Mouse (Mus musculus): ENCODE data around the gene Gbp4.
"Not testable (repeated sequence)": the region's sequence is repeated elsewhere in the genome, so short reads cannot be mapped to it uniquely, and the experiment has no call there.

Gene Gbp4

DNA sequence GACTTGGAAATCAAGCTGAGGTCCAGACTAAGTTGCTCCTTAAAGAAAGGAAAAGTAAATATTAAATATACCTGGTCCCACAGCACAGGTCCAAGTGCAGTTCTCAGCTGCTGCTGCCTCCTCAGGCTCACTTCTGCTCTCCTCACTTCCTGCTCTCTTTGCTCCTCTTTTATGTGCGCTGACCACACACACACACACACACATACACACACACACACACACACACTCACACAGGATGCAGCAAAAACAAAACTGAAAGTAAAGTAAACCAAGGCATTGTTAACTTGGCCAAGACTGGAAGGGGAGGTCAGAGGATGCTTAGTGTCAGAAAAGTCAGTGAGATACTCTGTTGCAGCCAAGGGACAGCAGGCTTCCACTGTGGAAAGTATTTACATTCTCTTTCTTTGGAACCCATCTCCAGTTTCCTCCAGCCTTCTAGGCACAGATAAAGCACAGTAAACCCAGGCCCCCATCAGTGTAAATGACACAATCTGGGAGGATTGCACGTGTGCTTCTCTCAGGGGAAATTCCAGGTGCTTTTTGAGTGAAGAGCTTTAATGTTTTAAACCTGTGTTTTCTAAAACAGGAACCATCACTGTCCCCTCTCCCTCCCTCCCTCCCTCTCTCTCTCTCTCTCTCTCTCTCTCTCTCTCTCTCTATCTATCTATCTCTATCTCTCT, at the start of gene Gbp4, which contains the start of the genes Gbp9 and Gbp8:
Gene Gbp4, minus strand, starts transcription at position 178 of the 680 bp plus-strand sequence.
Gene Gbp9, minus strand, starts transcription at position 131 of the 680 bp plus-strand sequence.
Gene Gbp8, minus strand, starts transcription at position 132 of the 680 bp plus-strand sequence.
- CTCF ChIA-PET: not testable (repeated sequence)

GRCm38 (mm10) chr5:105181446-105181845, 42.1 kb upstream of the Gbp4 start:
- CTCF ChIA-PET: no interaction called here

DNA sequence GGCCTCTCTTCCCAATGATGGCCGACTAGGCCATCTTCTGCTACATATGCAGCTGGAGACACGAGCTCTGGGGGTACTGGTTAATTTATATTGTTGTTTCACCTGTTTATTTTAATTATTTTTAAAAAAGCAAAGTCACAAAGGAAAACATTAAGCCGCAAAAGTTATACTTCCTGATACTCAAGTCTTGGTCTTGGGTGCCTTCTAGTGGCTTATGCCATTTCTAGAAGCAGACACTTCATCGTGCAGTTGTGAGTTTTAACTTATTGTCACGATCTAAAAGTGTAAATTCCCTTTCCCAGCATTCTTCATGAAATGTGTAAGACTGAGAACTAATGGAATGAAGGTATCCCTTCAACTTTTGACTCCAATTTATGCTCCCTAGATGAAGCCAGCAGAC, 17.2 kb upstream of the Gbp4 start:
- CTCF ChIA-PET: no interaction called here

- CTCF ChIA-PET: no interaction called here
Measured at GRCm38 (mm10) chr5:105154049-105154448, 14.7 kb upstream of the Gbp4 start.

DNA sequence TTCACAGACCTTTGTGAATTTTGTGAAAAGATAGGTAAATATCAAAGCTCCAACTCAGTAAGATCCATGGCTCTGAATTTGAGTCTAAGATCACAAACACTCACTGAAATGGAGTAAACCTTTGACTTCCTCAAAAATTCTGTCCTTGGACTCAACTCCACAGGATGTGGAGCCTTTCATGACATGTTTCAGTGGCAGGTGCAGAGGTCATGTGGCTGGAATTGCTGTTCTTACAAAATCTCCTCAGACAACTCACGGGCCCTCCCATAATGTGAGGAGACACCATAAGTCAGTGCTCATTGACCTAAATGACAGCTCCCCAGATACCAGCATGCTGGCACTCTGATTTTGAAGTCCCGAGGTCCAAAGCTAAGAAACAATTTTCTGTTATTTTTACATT, 8.7 kb upstream of the Gbp4 start:
- CTCF ChIA-PET: interaction anchor here (0.6 kb wide), 1 partner anchor 14 kb away, joined by 3 read pairs; no protein-coding TSS in a partner anchor

DNA sequence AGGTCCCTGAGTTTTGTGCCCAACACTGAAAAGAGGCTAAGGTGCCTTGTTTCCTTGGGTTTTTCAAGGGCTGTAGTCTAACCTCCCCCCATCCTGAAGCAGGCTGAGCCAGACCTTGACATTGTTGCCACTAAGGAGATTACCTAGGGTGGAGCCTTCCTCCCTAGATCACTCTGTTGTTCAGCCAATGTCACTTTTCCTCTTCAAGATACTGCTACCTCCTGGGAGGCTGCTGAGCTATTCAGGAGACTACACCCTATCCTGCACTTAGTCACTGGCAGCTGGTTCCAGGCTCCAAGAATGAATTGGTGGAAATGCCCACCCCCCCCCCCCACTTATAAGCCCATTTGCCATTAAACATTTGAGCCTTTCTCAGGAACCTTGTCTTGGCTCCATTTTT, 7.1 kb upstream of the Gbp4 start:
- CTCF ChIA-PET: no interaction called here

GRCm38 (mm10) chr5:105145731-105146130, 6.3 kb upstream of the Gbp4 start:
- CTCF ChIA-PET: interaction anchor here (0.7 kb wide), 1 partner anchor 80 kb away, joined by 3 read pairs; no protein-coding TSS in a partner anchor

- CTCF ChIA-PET: not testable (repeated sequence)
Measured at GRCm38 (mm10) chr5:105140089-105140810, 864 bp upstream of the Gbp4 start.

DNA sequence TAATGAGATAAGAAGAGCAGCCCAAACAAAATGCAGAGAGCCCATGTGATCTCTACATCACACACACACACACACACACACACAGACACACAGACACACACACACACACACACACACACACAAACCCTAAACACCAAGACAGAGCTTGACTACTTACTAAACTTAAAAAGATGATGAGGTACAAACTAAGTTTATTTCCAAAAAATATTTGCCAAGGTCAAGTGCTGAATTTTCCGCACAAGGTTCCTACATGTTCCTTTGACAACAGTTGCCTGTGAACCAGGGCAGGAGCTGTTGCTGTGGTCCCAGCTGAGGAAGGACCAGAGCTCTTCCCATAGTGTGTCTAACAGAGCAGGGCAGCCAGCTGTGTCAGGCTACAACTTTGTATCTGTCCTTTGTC, 480 bp downstream of the Gbp4 start:
- CTCF ChIA-PET: no interaction called here

GRCm38 (mm10) chr5:105136706-105137304, 2.6 kb downstream of the Gbp4 start:
- CTCF ChIA-PET: not testable (repeated sequence)

DNA sequence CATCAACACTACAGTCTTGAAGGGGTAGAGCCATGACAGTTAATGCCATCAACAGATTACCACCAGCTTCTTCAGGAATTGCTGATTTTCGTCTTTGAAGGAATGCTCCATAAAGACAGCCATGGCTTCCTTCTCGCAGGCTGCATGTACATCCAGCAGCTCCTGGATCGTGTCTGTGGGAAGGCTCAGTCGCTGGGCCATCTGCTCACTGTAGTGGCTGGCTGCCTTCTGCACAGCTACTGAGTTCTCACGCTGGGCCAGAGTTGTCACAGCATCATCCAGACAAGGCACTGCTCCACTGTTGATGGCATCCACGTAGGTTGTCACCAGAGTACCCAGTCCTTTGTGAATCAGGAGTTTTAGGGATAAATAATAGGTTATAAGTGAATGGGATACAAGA, 17.7 kb downstream of the Gbp4 start:
- CTCF ChIA-PET: not testable (repeated sequence)

DNA sequence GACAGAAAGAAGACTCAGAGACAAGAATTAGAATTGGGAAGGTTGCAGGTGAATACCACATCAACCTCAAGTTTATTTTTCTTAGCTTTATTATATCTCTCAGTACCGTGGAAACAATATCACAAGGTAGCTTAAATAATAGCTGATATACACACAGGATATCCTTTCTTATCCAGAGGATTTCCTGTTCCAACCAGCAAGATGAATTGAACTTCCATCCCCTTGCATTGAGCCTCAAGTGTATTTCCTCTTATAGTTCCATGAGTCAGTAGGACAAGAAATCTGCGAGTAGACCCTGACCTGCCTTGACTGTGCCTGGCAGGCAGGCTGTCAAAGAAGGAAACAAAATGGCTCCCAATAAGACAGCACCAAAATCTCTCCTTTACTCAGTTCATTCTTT, 23.6 kb downstream of the Gbp4 start:
- CTCF ChIA-PET: no interaction called here

DNA sequence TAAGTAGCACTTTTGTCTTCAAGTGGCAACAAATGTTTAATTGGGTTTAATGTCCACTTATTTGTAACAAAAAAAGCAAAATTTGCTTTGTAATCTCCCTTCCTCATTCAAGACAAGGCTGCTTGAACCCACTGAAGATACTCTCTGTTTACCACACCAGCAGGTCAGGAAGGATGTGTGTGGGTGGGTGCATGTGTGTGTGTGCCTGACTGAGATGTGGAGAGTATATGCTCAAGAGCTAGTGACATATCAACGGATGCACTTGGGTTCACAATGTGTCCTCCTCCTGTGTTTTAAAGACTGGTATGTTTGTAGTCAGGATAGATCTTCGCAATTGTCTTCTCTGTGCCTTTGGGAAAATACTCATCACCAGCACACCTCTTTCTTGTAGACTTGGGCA, 24.7 kb downstream of the Gbp4 start:
- CTCF ChIA-PET: no interaction called here

- CTCF ChIA-PET: interaction anchor here (0.6 kb wide), 1 partner anchor 1426 kb away, joined by 5 read pairs; no protein-coding TSS in a partner anchor
Measured at GRCm38 (mm10) chr5:105113656-105114055, 25.7 kb downstream of the Gbp4 start.

- CTCF ChIA-PET: interaction anchor here (0.6 to 0.7 kb wide), 3 partner anchors 88 to 131 kb away, joined by 6 to 10 read pairs (median 7); partner anchors contain the start of gene Abcg3
Measured at GRCm38 (mm10) chr5:105110271-105110852, 29.0 kb downstream of the Gbp4 start.

DNA sequence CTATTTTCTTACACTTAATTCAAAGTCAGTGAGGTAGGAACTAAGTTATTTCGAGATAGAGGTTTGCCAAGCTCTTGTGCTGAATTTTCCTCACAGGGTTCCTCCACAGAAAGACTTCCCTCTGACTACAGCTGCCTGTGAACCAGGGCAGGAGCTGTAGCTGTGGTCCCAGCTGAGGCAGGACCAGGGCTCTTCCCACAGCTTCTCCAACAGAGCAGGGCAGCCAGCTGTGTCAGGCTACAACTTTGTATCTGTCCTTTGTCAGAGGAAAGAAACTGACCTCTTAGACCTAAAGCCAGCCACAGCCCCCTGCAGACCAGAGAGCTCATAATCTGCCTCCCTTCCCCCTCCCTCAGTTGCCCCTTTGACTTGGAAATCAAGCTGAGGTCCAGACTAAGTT, 29.6 kb downstream of the Gbp4 start:
- CTCF ChIA-PET: interaction anchor here (0.7 kb wide), 2 partner anchors 89 to 130 kb away, joined by 6 to 10 read pairs; no protein-coding TSS in a partner anchor

DNA sequence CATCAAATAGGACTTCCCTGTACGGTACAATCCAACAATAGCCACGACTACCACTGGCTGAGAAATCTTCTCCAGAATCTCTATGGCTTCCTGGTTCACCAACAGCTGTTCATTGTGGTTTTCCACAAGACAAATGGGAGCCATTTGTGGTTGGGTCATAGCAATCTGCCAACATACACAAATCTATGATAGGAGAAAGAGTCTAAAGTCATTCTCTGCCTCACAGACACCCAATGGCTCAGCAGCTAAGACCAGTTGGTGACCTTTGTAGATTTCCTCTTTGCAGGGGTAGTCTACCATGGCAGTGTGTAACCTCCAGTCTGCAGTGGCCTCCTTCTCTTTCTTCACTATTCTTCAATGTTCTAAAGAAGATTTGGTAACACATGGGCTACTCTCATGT, 33.7 kb downstream of the Gbp4 start:
- CTCF ChIA-PET: not testable (repeated sequence)

DNA sequence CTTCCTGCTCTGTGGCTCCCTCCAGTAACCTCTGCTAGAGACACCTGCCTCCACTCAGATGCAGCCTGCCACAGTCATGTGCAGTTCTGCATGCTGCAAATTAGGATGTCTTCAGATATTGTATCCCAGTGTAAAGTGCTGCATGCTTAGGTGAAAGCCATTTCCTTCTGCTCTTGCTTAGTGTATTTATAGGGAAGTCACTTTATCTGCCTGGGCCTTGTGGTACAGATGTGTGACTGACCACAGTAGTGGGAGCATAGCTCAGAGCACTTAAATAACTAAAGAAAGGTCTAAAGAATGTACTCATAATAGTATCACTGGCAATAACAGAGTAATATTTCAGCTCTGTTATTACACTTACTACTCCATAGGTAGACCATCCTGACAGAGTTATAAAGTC, 57.5 kb downstream of the Gbp4 start:
- CTCF ChIA-PET: no interaction called here

DNA sequence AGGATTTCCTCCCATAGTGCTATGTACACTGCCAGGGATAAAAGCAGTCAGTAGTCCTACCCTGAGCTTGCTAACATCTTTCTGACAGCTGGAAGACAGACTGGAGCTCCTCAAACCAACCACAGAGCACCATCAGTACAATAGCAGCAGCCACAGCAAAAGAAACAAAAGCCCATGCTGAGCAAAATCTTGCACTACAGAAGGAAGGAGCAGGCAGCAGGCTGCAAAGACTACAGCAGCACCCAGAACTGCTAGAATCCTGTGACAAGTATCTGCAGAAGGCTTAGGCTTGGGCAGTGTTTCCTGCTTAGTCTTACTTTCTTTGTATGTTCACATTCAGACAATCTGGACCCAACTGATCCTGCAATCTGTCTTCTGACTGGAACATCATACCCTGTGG, 71.0 kb downstream of the Gbp4 start:
- CTCF ChIA-PET: not testable (repeated sequence)

Data from spleen, embryonic (tissue).